Mouse (Mus musculus) adrenal gland, adult 18-20 months (tissue): ENCODE results near the gene Pdcl2. TPM values are rescaled to one million over a fixed set of nuclear protein-coding genes. Genes with fewer than 3 reads are reported as not detected.
A peak's percentile ranks its signal among the peaks of the same experiment; 100 is the strongest.

ENCODE experiments used
- DNase-seq, 2 experiments: peaks; one replicate each; pipeline ENCODE4 v3.0.0; 2021 to 2022; ENCODE audit warnings: low spot score in 2 of 2
- total RNA-seq, 2 experiments: library from RNA; stranded (reverse); gene quantifications; 1 replicate in 1 of 2; 2 replicates in 1 of 2; pipeline ENCODE4 v1.2.3; 2021

The Pdcl2 gene
- total RNA-seq, 2 experiments from 2014 or later, result not detected

- peak; percentile 82 to 87 for DNase-seq
These were observed 27.1 kb downstream of the Pdcl2 start for GRCm38 (mm10) chr5:76303745-76304451.

GRCm38 (mm10) chr5:76303379-76303744 lies 27.6 kb downstream of the Pdcl2 start:
- DNase-seq, result no peak

GRCm38 (mm10) chr5:76302009-76302408 lies 28.9 kb downstream of the Pdcl2 start:
- no peak for DNase-seq

- no peak for DNase-seq
These were observed 41.7 kb downstream of the Pdcl2 start for GRCm38 (mm10) chr5:76289234-76289691.

- DNase-seq, result no peak
These were observed 42.7 kb downstream of the Pdcl2 start for GRCm38 (mm10) chr5:76288256-76288655.

GRCm38 (mm10) chr5:76287062-76287461 lies 43.9 kb downstream of the Pdcl2 start:
- DNase-seq, result no peak

GRCm38 (mm10) chr5:76285699-76286098 lies 45.3 kb downstream of the Pdcl2 start:
- DNase-seq, result no peak

- DNase-seq, result no peak
These were observed 47.1 kb downstream of the Pdcl2 start for GRCm38 (mm10) chr5:76283890-76284289.

- no peak for DNase-seq
These were observed 56.0 kb downstream of the Pdcl2 start for GRCm38 (mm10) chr5:76274977-76275376.

Other genes starting within 250 kb of the Pdcl2 start
- gene Srd5a3, start 190.9 kb downstream of the Pdcl2 start, total RNA-seq, result 10 to 100 TPM; 17.3 to 22.2 TPM
- gene Tmem165, start 147.3 kb downstream of the Pdcl2 start, total RNA-seq, result 10 to 100 TPM; 28.4 to 34.4 TPM
- gene Clock, start 26.4 kb downstream of the Pdcl2 start, total RNA-seq, result 10 to 100 TPM; 48.8 to 54.2 TPM
- not detected for gene Nmu, start 32.6 kb upstream of the Pdcl2 start, total RNA-seq
- gene Gm7271, start 152.9 kb upstream of the Pdcl2 start, total RNA-seq, result not detected
- 10 to 100 TPM; 36.2 to 42.2 TPM for gene Exoc1, start 198.2 kb upstream of the Pdcl2 start, total RNA-seq